Mouse (Mus musculus) heart, embryonic 15.5 days (tissue): ENCODE measurements around the gene Josd1. TPM values are rescaled to one million over a fixed set of nuclear protein-coding genes. Genes with fewer than 3 reads are reported as not detected.
A peak's percentile ranks its signal among the peaks of the same experiment; 100 is the strongest.

Experiments used
- ATAC-seq: fragments of 200-750 bp; cut with Nextera tagmentation; replicated peaks from 2 replicates; pipeline ENCODE4 v1.8.0; 2017; ENCODE audit warnings: low read depth, moderate TSS enrichment; ENCODE audit not compliant: insufficient number of reproducible peaks, insufficient read depth, low FRiP score
- H3K27ac ChIP-seq: fragments of 300-500 bp; sonication (generic); 2 replicates; pipeline ENCODE4 v1.5.1; 2015; ENCODE audit warnings: mild to moderate bottlenecking, inconsistent platforms
- H3K27me3 ChIP-seq: fragments of 300-500 bp; sonication (generic); 2 replicates; pipeline ENCODE4 v1.6.1; 2015; ENCODE audit warnings: inconsistent platforms
- H3K36me3 ChIP-seq: fragments of 300-500 bp; sonication (generic); 2 replicates; pipeline ENCODE4 v1.6.1; 2015; ENCODE audit warnings: mild to moderate bottlenecking, inconsistent platforms
- H3K4me1 ChIP-seq: fragments of 300-500 bp; sonication (generic); replicated peaks from 2 replicates; pipeline ENCODE4 v1.6.1; 2015; ENCODE audit warnings: inconsistent platforms
- H3K4me2 ChIP-seq: fragments of 300-500 bp; sonication (generic); 2 replicates; pipeline ENCODE4 v1.6.1; 2015; ENCODE audit warnings: inconsistent platforms, mild to moderate bottlenecking, moderate library complexity
- H3K4me3 ChIP-seq: fragments of 300-500 bp; sonication (generic); 2 replicates; pipeline ENCODE4 v1.5.1; 2015; ENCODE audit warnings: mild to moderate bottlenecking, inconsistent platforms
- H3K9ac ChIP-seq: fragments of 300-500 bp; sonication (generic); 2 replicates; pipeline ENCODE4 v1.6.1; 2015; ENCODE audit warnings: mild to moderate bottlenecking, inconsistent platforms
- H3K9me3 ChIP-seq: fragments of 300-500 bp; sonication (generic); replicated peaks from 2 replicates; pipeline ENCODE4 v1.6.1; 2016; ENCODE audit warnings: inconsistent platforms
- WGBS: fragments of 180-500 bp; shearing (Covaris S2); methylation state at CpG from one replicate; pipeline ENCODE4 v1.1.7; 2015; ENCODE audit warnings: mixed read lengths; 5-methylcytosine and 5-hydroxymethylcytosine counted together
- polyA plus RNA-seq: library from polyadenylated mRNA; unstranded; fragments of >200 nt; fragmentation: Nextera tagmentation; extraction: Ambion mirVana; gene quantifications from 2 replicates; pipeline ENCODE4 v1.2.1, GENCODE M21; 2015

Gene Josd1
- polyA plus RNA-seq, 1 experiment from 2014 or later, result 20.6 TPM

DNA sequence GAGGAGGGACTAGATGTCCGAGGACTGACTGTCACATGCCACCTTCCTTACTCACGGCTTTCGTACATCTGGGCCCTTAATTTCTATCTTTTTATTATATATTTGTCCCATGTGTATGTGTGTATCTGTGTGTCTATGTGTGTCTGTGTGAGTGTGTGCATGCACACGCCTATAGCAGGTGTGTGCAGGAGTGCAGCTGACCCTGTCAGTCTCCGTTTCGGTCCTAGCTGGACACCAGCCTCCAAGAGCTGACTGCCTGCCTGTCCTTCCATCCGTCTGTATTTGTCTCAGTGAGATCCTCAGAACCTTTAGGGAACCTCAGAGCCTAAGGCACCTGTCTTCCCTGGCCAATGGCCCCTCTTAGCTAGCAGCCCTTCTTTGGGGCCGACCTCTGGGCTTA lies 32.5 kb upstream of the Josd1 start:
- H3K9ac ChIP-seq, result no peak overlapping the region
- 91% methylated on average over 8 of the region's 8 CpGs for WGBS
- no peaks in the 10 kb centered on the region for H3K9me3 ChIP-seq
- H3K4me1 ChIP-seq, result no peaks in the 10 kb centered on the region
- no peak overlapping the region for H3K4me3 ChIP-seq
- no peak overlapping the region for H3K4me2 ChIP-seq
- no peak overlapping the region for H3K27ac ChIP-seq
- peaks cover 58% of the 10 kb centered on the region for H3K36me3 ChIP-seq
- no peak for ATAC-seq
- H3K27me3 ChIP-seq, result no peaks in the 10 kb centered on the region

GRCm38 (mm10) chr15:79716710-79717109 lies 29.0 kb upstream of the Josd1 start:
- WGBS, result 89% methylated on average over 6 of the region's 6 CpGs
- Histone ChIP-seq H3K36me3 (peaks cover 73% of the 10 kb centered on the region), H3K4me3 (no peak overlapping the region), H3K27me3 (no peaks in the 10 kb centered on the region), H3K4me1 (no peaks in the 10 kb centered on the region), H3K9me3 (no peaks in the 10 kb centered on the region), H3K27ac (no peak overlapping the region), H3K9ac (no peak overlapping the region), H3K4me2 (no peak overlapping the region)
- no peak for ATAC-seq

GRCm38 (mm10) chr15:79715646-79716045 lies 27.9 kb upstream of the Josd1 start:
- no peak for ATAC-seq
- no peaks in the 10 kb centered on the region for H3K9me3 ChIP-seq
- 88% methylated on average over 7 of the region's 7 CpGs for WGBS
- H3K27me3 ChIP-seq, result no peaks in the 10 kb centered on the region
- H3K36me3 ChIP-seq, result peaks cover 76% of the 10 kb centered on the region
- no peak overlapping the region for H3K27ac ChIP-seq
- no peak overlapping the region for H3K9ac ChIP-seq
- no peak overlapping the region for H3K4me2 ChIP-seq
- H3K4me1 ChIP-seq, result no peaks in the 10 kb centered on the region
- H3K4me3 ChIP-seq, result no peak overlapping the region

DNA sequence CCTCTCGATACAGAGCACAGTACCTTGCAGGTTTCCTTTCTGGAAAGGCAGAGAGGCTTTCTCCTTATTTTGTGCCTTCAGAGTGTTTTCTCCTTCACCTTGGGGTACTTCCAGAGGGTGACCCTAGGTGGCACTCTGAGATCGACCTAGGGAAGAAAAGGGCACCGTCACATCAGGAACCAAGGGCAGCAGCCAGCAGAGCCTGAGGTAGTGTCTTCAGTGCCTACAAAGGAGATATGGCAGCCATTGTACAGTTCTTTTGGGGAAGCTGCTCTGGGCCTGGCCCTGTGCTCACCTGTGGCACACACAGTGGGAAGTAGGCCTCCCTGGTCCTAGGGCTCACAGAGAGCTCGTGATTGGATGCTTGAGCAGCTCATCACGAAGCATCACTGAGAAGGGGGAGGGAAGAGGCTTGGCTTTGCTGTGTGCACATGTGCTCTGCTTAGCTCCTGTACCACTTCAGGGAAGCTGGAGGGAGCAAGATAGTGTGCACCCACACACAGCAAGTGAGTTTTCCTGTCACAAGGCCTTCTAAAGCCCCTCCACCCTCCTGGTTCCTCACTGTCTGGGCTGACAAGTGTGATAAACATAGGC lies 20.6 kb upstream of the Josd1 start:
- H3K36me3 ChIP-seq, result peaks cover 42% of the 10 kb centered on the region
- H3K4me1 ChIP-seq, result no peaks in the 10 kb centered on the region

GRCm38 (mm10) chr15:79706603-79707214 lies 19.0 kb upstream of the Josd1 start:
- H3K27ac ChIP-seq, result no peak overlapping the region
- WGBS, result 78% methylated on average over 17 of the region's 17 CpGs
- H3K9ac ChIP-seq, result no peak overlapping the region
- H3K9me3 ChIP-seq, result no peaks in the 10 kb centered on the region
- H3K4me1 ChIP-seq, result no peaks in the 10 kb centered on the region
- ATAC-seq, result no peak
- no peak overlapping the region for H3K4me2 ChIP-seq
- no peaks in the 10 kb centered on the region for H3K27me3 ChIP-seq
- H3K36me3 ChIP-seq, result peaks cover 29% of the 10 kb centered on the region
- H3K4me3 ChIP-seq, result no peak overlapping the region

More for the DNA sequence above, 20.6 kb upstream of the Josd1 start:
- 81% methylated on average over 5 of the region's 5 CpGs for WGBS
- ATAC-seq, result no peak
- Histone ChIP-seq H3K9ac (no peak overlapping the region), H3K9me3 (no peaks in the 10 kb centered on the region), H3K27ac (no peak overlapping the region), H3K4me2 (no peak overlapping the region), H3K27me3 (no peaks in the 10 kb centered on the region), H3K4me3 (no peak overlapping the region)

DNA sequence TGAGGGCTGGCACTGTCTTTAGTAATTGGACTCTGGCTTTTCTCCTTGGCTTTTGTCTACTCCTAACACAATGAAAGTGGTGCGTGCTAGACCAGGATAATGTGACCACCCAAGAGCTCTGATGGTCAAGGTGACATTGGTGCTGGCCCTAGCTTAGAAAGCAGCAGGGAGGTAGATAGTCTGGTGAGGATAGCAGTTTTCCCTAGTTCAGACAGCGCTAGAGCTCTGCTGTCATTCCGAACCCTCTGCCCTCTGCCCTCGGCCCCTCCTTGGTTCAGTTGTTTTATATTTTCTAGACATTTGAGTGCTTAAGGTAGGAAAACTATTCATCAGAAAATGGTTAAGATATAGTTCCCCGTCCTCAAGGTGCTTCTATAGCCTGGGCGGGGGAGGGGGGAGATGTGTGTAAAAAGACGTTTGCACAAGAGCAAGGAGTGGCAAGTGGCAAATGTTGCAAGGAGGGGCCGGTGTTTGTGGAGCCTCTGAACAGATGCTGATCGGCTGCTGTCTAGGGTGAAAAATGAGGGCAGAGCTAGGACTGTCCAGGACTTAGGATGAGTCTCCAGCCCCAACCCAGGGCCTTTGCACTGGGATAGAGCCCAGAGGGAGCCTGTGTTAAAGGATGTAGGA lies 10.0 kb upstream of the Josd1 start:
- no peaks in the 10 kb centered on the region for H3K27me3 ChIP-seq
- ATAC-seq, result no peak
- H3K4me2 ChIP-seq, result no peak overlapping the region
- H3K4me3 ChIP-seq, result no peak overlapping the region
- H3K4me1 ChIP-seq, result peaks cover 23% of the 10 kb centered on the region; the same call in 1 of the 2 replicates
- H3K36me3 ChIP-seq, result peaks cover 10% of the 10 kb centered on the region
- H3K9ac ChIP-seq, result no peak overlapping the region
- 75% methylated on average over 9 of the region's 9 CpGs for WGBS
- H3K9me3 ChIP-seq, result no peaks in the 10 kb centered on the region
- H3K27ac ChIP-seq, result no peak overlapping the region

DNA sequence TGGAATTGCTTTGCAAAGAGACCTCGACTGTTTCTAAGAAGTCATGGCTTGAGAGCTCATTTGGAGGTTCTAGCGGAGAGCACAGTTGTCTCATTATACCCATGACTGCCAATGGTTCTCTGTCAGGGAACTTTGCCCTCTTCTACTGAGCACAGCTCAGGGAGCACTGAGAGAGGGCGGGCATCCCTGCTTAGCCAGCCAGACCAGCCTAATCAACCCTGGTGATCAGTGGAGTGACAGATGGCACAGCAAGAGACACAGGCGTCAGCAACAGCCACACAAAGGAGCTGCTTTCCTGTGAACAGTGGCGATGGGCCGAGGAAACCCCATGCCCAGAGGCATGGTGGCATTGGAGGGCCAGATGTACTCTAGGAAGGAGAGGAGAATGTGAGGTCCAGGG lies 9.3 kb upstream of the Josd1 start:
- Histone ChIP-seq H3K36me3 (peaks cover 10% of the 10 kb centered on the region), H3K27me3 (no peaks in the 10 kb centered on the region), H3K9me3 (no peaks in the 10 kb centered on the region), H3K27ac (no peak overlapping the region), H3K9ac (no peak overlapping the region), H3K4me3 (no peak overlapping the region), H3K4me1 (peaks cover 23% of the 10 kb centered on the region), H3K4me2 (no peak overlapping the region)
- WGBS, result 85% methylated on average over 6 of the region's 6 CpGs
- no peak for ATAC-seq

- no peak for ATAC-seq
- 87% methylated on average over 2 of the region's 2 CpGs for WGBS
- peaks cover 10% of the 10 kb centered on the region for H3K36me3 ChIP-seq
- H3K4me3 ChIP-seq, result no peak overlapping the region
- no peaks in the 10 kb centered on the region for H3K9me3 ChIP-seq
- H3K4me1 ChIP-seq, result peaks cover 28% of the 10 kb centered on the region
- H3K27me3 ChIP-seq, result no peaks in the 10 kb centered on the region
- H3K27ac ChIP-seq, result no peak overlapping the region
- H3K4me2 ChIP-seq, result no peak overlapping the region
- no peak overlapping the region for H3K9ac ChIP-seq
These were observed 8.8 kb upstream of the Josd1 start for GRCm38 (mm10) chr15:79696508-79696907.

GRCm38 (mm10) chr15:79695516-79695915 lies 7.8 kb upstream of the Josd1 start:
- Histone ChIP-seq H3K9me3 (no peaks in the 10 kb centered on the region), H3K4me3 (no peak overlapping the region), H3K4me2 (no peak overlapping the region), H3K27me3 (no peaks in the 10 kb centered on the region), H3K36me3 (peaks cover 10% of the 10 kb centered on the region), H3K9ac (no peak overlapping the region), H3K4me1 (peaks cover 31% of the 10 kb centered on the region), H3K27ac (no peak overlapping the region)
- WGBS, result 42% methylated on average over 3 of the region's 3 CpGs
- ATAC-seq, result no peak

DNA sequence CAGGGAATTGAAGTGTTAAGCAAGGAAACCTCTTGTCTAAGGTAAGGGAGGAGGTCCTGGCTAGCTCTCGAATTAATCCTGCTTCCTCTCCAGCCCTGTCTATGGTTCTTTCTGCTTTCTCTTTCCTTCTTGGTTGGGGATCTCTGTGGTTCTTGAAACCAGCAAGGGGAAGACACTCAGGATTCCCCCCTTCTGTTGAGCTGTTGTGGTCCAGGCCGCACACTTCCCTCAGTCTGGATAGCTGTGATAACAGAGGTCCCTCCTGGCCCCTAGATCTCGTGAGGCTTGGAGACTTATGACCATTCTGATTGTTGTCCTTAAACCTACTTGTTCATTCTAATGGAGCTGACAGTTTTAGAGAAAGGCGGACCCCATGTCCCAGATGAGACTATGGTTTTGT lies 6.8 kb upstream of the Josd1 start:
- 76% methylated on average over 4 of the region's 4 CpGs for WGBS
- H3K9me3 ChIP-seq, result no peaks in the 10 kb centered on the region
- H3K27ac ChIP-seq, result no peak overlapping the region
- H3K4me3 ChIP-seq, result no peak overlapping the region
- no peak for ATAC-seq
- no peak overlapping the region for H3K9ac ChIP-seq
- H3K4me1 ChIP-seq, result peaks cover 36% of the 10 kb centered on the region
- peaks cover 10% of the 10 kb centered on the region for H3K36me3 ChIP-seq
- H3K27me3 ChIP-seq, result no peaks in the 10 kb centered on the region
- H3K4me2 ChIP-seq, result no peak overlapping the region

GRCm38 (mm10) chr15:79693740-79694139 lies 6.0 kb upstream of the Josd1 start:
- H3K9me3 ChIP-seq, result no peaks in the 10 kb centered on the region
- peaks cover 38% of the 10 kb centered on the region for H3K4me1 ChIP-seq
- H3K4me3 ChIP-seq, result no peak overlapping the region
- 63% methylated on average over 11 of the region's 11 CpGs for WGBS
- no peak overlapping the region for H3K9ac ChIP-seq
- H3K4me2 ChIP-seq, result peak overlapping the region; percentile 24; the same call in 1 of the 2 replicates
- no peak for ATAC-seq
- H3K27me3 ChIP-seq, result no peaks in the 10 kb centered on the region
- H3K27ac ChIP-seq, result peak overlapping the region; percentile 18; the same call in 1 of the 2 replicates
- H3K36me3 ChIP-seq, result peaks cover 10% of the 10 kb centered on the region
